Mouse (Mus musculus): ENCODE measurements at regions not wholly inside any gene's neighbourhood (a gene's known extent, or its start where the extent isn't known, plus 50 kb on each side); places are given as distances from the start of the nearest gene placed in this dataset.

DNA sequence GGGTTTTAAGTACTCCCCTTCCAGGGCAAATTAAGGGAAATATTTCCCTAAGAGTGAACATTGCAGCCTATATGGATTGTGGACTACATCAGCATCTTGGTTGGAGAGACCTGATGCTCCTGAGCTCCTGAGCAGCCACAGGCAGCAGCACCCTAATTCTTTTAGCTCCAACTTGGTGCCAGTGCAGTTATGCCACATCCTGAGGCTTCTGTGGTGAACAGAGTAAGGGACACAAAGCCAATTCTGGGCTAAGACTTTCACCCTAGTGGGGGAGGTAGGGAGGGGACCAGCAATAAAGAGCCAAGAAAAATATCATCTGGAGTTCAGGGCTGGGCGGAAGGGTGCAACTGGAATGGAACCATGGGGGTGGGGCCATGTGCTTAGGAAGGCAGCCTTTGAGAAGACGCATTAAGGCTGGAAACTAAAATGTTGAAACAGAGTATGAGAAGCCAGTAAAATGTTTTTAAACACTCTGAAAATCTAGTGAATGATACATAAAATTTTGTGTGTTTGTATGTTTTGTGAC lies 182.1 kb upstream of the Jun start:
- Histone ChIP-seq H3K9ac (no peak overlapping the region), H3K4me2 (no peak overlapping the region), H3K4me3 (no peak overlapping the region), H3K4me1 (replicated peaks) (no peaks in the 10 kb centered on the region), H3K9me3 (replicated peaks) (no peaks in the 10 kb centered on the region), H3K36me3 (no peaks in the 10 kb centered on the region), H3K27me3 (no peaks in the 10 kb centered on the region), H3K27ac (no peak overlapping the region)
- WGBS: 64% methylated on average over 2 of the region's 2 CpGs
- no peak for ATAC-seq (replicated peaks; ENCODE audit: insufficient number of reproducible peaks, insufficient read depth, low FRiP score, low read depth)

- Histone ChIP-seq H3K9ac (no peak overlapping the region), H3K4me3 (no peak overlapping the region), H3K27me3 (no peaks in the 10 kb centered on the region), H3K4me2 (no peak overlapping the region), H3K27ac (no peak overlapping the region), H3K36me3 (no peaks in the 10 kb centered on the region), H3K4me1 (replicated peaks) (no peaks in the 10 kb centered on the region), H3K9me3 (replicated peaks) (no peaks in the 10 kb centered on the region)
- 58% methylated on average over 1 of the region's 1 CpGs for WGBS
- no peak for ATAC-seq (replicated peaks; ENCODE audit: insufficient number of reproducible peaks, insufficient read depth, low FRiP score, low read depth)
Measured at GRCm38 (mm10) chr4:95247977-95248376, 196.0 kb upstream of the Jun start.

GRCm38 (mm10) chr4:95249031-95249430 lies 197.0 kb upstream of the Jun start:
- Histone ChIP-seq H3K4me1 (replicated peaks) (no peaks in the 10 kb centered on the region), H3K36me3 (no peaks in the 10 kb centered on the region), H3K9me3 (replicated peaks) (no peaks in the 10 kb centered on the region), H3K27me3 (no peaks in the 10 kb centered on the region), H3K9ac (no peak overlapping the region), H3K27ac (no peak overlapping the region), H3K4me2 (no peak overlapping the region), H3K4me3 (no peak overlapping the region)
- WGBS: 79% methylated on average over 4 of the region's 4 CpGs
- ATAC-seq (replicated peaks; ENCODE audit: insufficient number of reproducible peaks, insufficient read depth, low FRiP score, low read depth): no peak

DNA sequence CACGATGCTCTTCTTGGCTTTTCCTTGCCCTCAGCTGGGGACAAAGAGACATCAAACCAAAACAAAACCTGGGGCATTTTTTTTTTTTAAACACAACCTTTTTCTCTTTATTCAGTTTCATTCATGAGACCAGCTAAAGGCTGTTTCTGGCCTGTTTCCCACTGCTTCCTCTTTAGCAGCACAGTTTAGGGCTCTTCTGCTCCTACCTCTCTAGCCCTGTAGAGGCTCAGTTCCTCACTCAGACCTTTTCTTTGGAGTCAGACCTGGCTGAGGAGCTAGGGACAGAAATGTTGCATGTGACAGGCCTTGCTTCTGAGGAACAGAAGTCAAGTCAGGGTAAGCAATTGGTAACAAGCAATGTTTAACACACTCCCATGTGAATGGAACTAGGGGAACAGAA lies 198.1 kb upstream of the Jun start:
- no peaks in the 10 kb centered on the region for H3K4me1 ChIP-seq (replicated peaks)
- H3K4me2 ChIP-seq: no peak overlapping the region
- ATAC-seq (replicated peaks; ENCODE audit: insufficient number of reproducible peaks, insufficient read depth, low FRiP score, low read depth): no peak
- no peak overlapping the region for H3K9ac ChIP-seq
- 55% methylated on average over 1 of the region's 1 CpGs for WGBS
- no peaks in the 10 kb centered on the region for H3K36me3 ChIP-seq
- no peak overlapping the region for H3K4me3 ChIP-seq
- H3K27ac ChIP-seq: no peak overlapping the region
- no peaks in the 10 kb centered on the region for H3K27me3 ChIP-seq
- no peaks in the 10 kb centered on the region for H3K9me3 ChIP-seq (replicated peaks)

DNA sequence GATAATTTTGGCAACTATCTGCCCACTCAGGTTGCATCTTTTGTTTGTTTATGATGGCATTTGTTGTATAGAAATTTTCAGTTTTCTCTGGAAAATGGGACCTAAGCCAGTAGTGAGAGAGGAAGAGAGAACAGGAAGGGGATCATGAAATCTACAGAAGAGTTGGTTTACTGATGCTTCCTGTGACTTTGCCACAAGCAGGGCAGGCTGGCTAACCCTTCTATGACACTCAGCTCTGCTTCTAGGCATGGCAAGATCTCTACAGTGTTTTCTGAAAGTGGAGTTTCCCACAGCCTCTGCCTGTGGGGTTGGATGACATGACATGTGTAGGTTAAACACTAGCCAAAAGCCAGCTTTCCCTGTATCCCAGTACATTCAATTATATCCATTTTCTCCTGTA lies 217.7 kb upstream of the Jun start:
- Histone ChIP-seq H3K27me3 (no peaks in the 10 kb centered on the region), H3K27ac (no peak overlapping the region), H3K9me3 (replicated peaks) (no peaks in the 10 kb centered on the region), H3K4me3 (no peak overlapping the region), H3K9ac (no peak overlapping the region), H3K4me2 (no peak overlapping the region), H3K36me3 (no peaks in the 10 kb centered on the region), H3K4me1 (replicated peaks) (no peaks in the 10 kb centered on the region)
- ATAC-seq (replicated peaks; ENCODE audit: insufficient number of reproducible peaks, insufficient read depth, low FRiP score, low read depth): no peak

GRCm38 (mm10) chr4:95270389-95270788 lies 218.4 kb upstream of the Jun start:
- Histone ChIP-seq H3K9ac (no peak overlapping the region), H3K27ac (no peak overlapping the region), H3K4me2 (no peak overlapping the region), H3K9me3 (replicated peaks) (no peaks in the 10 kb centered on the region), H3K27me3 (no peaks in the 10 kb centered on the region), H3K36me3 (no peaks in the 10 kb centered on the region), H3K4me1 (replicated peaks) (no peaks in the 10 kb centered on the region), H3K4me3 (no peak overlapping the region)
- no peak for ATAC-seq (replicated peaks; ENCODE audit: insufficient number of reproducible peaks, insufficient read depth, low FRiP score, low read depth)
- 27% methylated on average over 1 of the region's 1 CpGs for WGBS

GRCm38 (mm10) chr4:95276231-95276630 lies 224.2 kb upstream of the Jun start:
- Histone ChIP-seq H3K4me2 (no peak overlapping the region), H3K4me1 (replicated peaks) (0 out of 2 replicates have a peak, but pooled peaks cover 3% of the 10 kb centered on the region), H3K27ac (no peak overlapping the region), H3K36me3 (no peaks in the 10 kb centered on the region), H3K9ac (no peak overlapping the region), H3K27me3 (no peaks in the 10 kb centered on the region), H3K4me3 (no peak overlapping the region), H3K9me3 (replicated peaks) (no peaks in the 10 kb centered on the region)
- WGBS: 52% methylated on average over 3 of the region's 3 CpGs
- no peak for ATAC-seq (replicated peaks; ENCODE audit: insufficient number of reproducible peaks, insufficient read depth, low FRiP score, low read depth)

GRCm38 (mm10) chr4:95277989-95278713 lies 226.1 kb upstream of the Jun start:
- Histone ChIP-seq H3K9me3 (replicated peaks) (no peaks in the 10 kb centered on the region), H3K27ac (no peak overlapping the region; the same call in 1 of the 2 replicates), H3K4me2 (no peak overlapping the region; the same call in 1 of the 2 replicates), H3K27me3 (no peaks in the 10 kb centered on the region), H3K4me1 (replicated peaks) (0 out of 2 replicates have a peak, but pooled peaks cover 3% of the 10 kb centered on the region), H3K36me3 (no peaks in the 10 kb centered on the region), H3K4me3 (no peak overlapping the region), H3K9ac (no peak overlapping the region)
- ATAC-seq (replicated peaks; ENCODE audit: insufficient number of reproducible peaks, insufficient read depth, low FRiP score, low read depth): no peak
- WGBS: 57% methylated on average over 11 of the region's 11 CpGs

GRCm38 (mm10) chr4:95278714-95279095 lies 226.7 kb upstream of the Jun start:
- no peaks in the 10 kb centered on the region for H3K36me3 ChIP-seq
- no peak overlapping the region for H3K4me3 ChIP-seq
- H3K4me2 ChIP-seq: no peak overlapping the region; the same call in 1 of the 2 replicates
- no peak overlapping the region; the same call in 1 of the 2 replicates for H3K27ac ChIP-seq
- no peaks in the 10 kb centered on the region for H3K9me3 ChIP-seq (replicated peaks)
- peaks cover 7% of the 10 kb centered on the region for H3K4me1 ChIP-seq (replicated peaks)
- 55% methylated on average over 13 of the region's 13 CpGs for WGBS
- no peaks in the 10 kb centered on the region for H3K27me3 ChIP-seq
- no peak overlapping the region for H3K9ac ChIP-seq
- ATAC-seq (replicated peaks; ENCODE audit: insufficient number of reproducible peaks, insufficient read depth, low FRiP score, low read depth): no peak

DNA sequence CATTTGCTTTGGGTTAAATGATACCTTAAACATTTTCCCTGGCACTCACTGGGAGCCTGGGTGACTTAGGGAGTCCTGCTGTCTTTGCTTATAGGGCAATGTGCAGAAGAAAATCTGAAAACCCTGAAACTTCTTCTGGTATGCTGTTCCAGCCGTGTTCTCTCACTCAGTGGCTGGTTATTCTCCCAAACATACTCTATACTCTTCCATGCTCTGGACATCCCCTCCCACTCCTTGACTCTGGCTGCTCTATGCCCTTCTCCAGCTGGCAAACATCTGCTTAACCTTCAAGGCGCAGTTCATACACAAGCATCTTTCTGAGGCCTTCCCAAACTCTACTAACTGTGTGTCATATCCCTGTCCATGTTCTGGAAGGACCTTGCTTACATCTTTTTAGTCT lies 227.2 kb upstream of the Jun start:
- no peak for ATAC-seq (replicated peaks; ENCODE audit: insufficient number of reproducible peaks, insufficient read depth, low FRiP score, low read depth)
- no peak overlapping the region for H3K4me2 ChIP-seq

GRCm38 (mm10) chr4:95282083-95282482 lies 230.1 kb upstream of the Jun start:
- no peaks in the 10 kb centered on the region for H3K36me3 ChIP-seq
- ATAC-seq (replicated peaks; ENCODE audit: insufficient number of reproducible peaks, insufficient read depth, low FRiP score, low read depth): no peak
- no peak overlapping the region for H3K4me2 ChIP-seq
- no peak overlapping the region for H3K27ac ChIP-seq
- no peak overlapping the region for H3K4me3 ChIP-seq
- H3K9ac ChIP-seq: no peak overlapping the region
- H3K9me3 ChIP-seq (replicated peaks): no peaks in the 10 kb centered on the region
- WGBS: 52% methylated on average over 3 of the region's 3 CpGs
- no peaks in the 10 kb centered on the region for H3K27me3 ChIP-seq
- H3K4me1 ChIP-seq (replicated peaks): peaks cover 13% of the 10 kb centered on the region

More for the DNA sequence above, 227.2 kb upstream of the Jun start:
- H3K4me3 ChIP-seq: no peak overlapping the region
- H3K36me3 ChIP-seq: no peaks in the 10 kb centered on the region
- H3K27me3 ChIP-seq: no peaks in the 10 kb centered on the region
- H3K9me3 ChIP-seq (replicated peaks): no peaks in the 10 kb centered on the region
- H3K9ac ChIP-seq: no peak overlapping the region
- 69% methylated on average over 2 of the region's 2 CpGs for WGBS
- no peak overlapping the region for H3K27ac ChIP-seq
- H3K4me1 ChIP-seq (replicated peaks): peaks cover 12% of the 10 kb centered on the region

GRCm38 (mm10) chr4:95283789-95284188 lies 231.8 kb upstream of the Jun start:
- H3K27me3 ChIP-seq: no peaks in the 10 kb centered on the region
- no peak overlapping the region for H3K4me3 ChIP-seq
- H3K4me2 ChIP-seq: no peak overlapping the region
- WGBS: 38% methylated on average over 2 of the region's 2 CpGs
- H3K36me3 ChIP-seq: no peaks in the 10 kb centered on the region
- peak; percentile 47; the same call in 1 of the 2 replicates for ATAC-seq (replicated peaks; ENCODE audit: insufficient number of reproducible peaks, insufficient read depth, low FRiP score, low read depth)
- no peaks in the 10 kb centered on the region for H3K9me3 ChIP-seq (replicated peaks)
- H3K9ac ChIP-seq: no peak overlapping the region
- H3K27ac ChIP-seq: peak overlapping the region; percentile 61
- peaks cover 13% of the 10 kb centered on the region for H3K4me1 ChIP-seq (replicated peaks)

Measured in heart, embryonic 15.5 days (tissue).